Mouse (Mus musculus) cortical plate, adult 2 months (tissue): Measurements from ENCODE around the gene Myl9. TPM values are rescaled to one million over a fixed set of nuclear protein-coding genes. Genes with fewer than 3 reads are reported as not detected.

Experiments
- polyA plus RNA-seq: library from polyadenylated mRNA; depleted of rRNA; stranded (reverse); fragments of >200 nt; gene quantifications from 2 replicates; pipeline ENCODE4 v1.2.3, GENCODE M21; 2012; rRNA removed

The Myl9 gene
- polyA plus RNA-seq, 1 experiment = 47.7 TPM

Other genes starting within 250 kb of the Myl9 start
- 30.2 and 30.8 TPM in 2 replicates for gene Aar2, start 227.8 kb upstream of the Myl9 start, polyA plus RNA-seq
- 205 and 222 TPM in 2 replicates for gene Dlgap4, start 161.7 kb upstream of the Myl9 start, polyA plus RNA-seq
- gene Tgif2, start 64.6 kb downstream of the Myl9 start, polyA plus RNA-seq = 1.1 and 1.7 TPM in 2 replicates
- gene 4930518I15Rik, start 82.5 kb downstream of the Myl9 start, polyA plus RNA-seq = 3.0 and 4.0 TPM in 2 replicates
- 100 and 110 TPM in 2 replicates for gene Rab5if, start 87.7 kb downstream of the Myl9 start, polyA plus RNA-seq
- gene Sla2, start 111.8 kb downstream of the Myl9 start, polyA plus RNA-seq = 0.67 and 0.85 TPM in 2 replicates
- 585 and 611 TPM in 2 replicates for gene Ndrg3, start 216.6 kb downstream of the Myl9 start, polyA plus RNA-seq
- gene Dsn1, start 231.7 kb downstream of the Myl9 start, polyA plus RNA-seq = 5.4 and 5.8 TPM in 2 replicates